Mouse (Mus musculus) layer of hippocampus, adult 8-10 months (tissue): ENCODE results near the gene Ndufab1. TPM values are rescaled to one million over a fixed set of nuclear protein-coding genes. Genes with fewer than 3 reads are reported as not detected.

ENCODE experiments used
- DNase-seq, 2 experiments: peaks; one replicate each; pipeline ENCODE4 v3.0.0; 2022; ENCODE audit warnings: low spot score in 2 of 2
- total RNA-seq, 4 experiments: library from RNA; stranded (reverse); gene quantifications; 2 replicates each; pipeline ENCODE4 v1.2.4; 2022

Gene Ndufab1
- total RNA-seq, 4 experiments from 2014 or later, result 260 to 283 (median 273) TPM

DNA sequence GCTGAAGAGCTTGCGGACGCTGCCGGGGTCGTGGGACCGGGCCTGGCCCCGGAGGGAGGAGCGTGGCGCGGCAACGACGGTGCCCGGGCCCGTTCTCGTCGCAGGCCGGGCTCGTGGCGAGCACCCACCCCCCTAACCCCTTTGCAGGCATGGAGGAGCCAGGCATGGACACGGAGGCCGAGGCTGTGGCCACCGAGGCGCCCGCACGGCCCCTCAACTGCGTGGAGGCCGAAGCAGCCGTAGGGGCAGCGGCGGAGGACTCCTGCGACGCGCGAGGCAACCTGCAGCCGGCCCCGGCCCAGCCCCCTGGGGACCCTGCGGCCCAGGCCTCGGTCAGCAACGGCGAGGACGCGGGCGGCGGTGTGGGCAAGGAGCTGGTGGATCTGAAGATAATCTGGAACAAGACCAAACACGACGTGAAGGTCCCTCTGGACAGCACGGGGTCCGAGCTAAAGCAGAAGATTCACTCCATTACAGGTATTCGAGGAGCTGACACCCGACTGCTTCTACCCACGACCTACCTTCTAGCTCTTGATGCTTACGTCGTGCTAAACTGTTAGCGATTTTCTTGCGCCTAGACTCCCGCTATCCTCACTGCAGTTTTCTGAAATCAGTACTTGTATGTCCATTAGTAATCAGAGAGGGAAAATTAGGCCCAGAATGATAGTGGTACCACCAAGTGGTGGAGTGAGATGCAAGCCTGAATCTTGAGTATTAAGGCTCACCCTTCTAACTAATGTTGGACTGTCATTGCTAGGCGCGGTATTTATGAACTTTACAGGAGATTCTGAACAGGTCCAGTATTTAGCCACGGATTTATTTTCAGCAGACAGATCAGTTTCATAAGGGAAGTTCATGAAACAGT lies 33.9 kb downstream of the Ndufab1 start:
- peak in 1 of 2 experiments; percentile 13 for DNase-seq

DNA sequence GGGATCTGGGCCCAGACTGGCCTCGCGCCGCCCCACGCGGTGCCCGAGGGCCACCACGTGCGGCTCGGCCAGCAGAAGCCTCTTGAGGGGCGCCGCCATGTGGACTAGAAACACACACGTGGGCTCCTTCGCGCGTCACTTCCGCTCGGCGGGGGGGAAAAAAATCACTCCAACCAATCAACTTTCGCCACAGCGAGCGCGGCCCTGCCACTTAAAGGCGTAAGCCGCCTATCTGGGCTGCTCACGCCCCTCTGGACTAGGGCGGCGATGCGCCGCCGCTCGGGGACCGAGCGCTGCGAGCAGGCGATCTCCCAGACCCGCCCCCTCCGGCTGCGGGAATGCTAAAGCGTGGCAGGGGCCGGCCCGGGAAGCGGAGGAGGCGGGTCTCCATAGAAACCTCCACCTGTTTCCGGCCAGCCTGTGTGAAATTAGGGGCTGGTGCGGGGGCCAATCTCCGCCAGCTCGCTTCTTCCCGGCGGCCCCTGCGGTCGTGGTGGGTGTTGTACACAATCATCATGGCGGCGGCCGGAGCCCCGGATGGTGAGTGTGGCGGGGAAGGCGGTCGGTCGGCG lies 34.7 kb downstream of the Ndufab1 start, which contains the start of the genes Ubfd1 and Ears2:
Ubfd1 (plus strand) TSS at position 231 of the 572 bp plus-strand sequence.
Ears2 (minus strand) TSS at position 319 of the 572 bp plus-strand sequence.
- peak; percentile 95 to 97 for DNase-seq

DNA sequence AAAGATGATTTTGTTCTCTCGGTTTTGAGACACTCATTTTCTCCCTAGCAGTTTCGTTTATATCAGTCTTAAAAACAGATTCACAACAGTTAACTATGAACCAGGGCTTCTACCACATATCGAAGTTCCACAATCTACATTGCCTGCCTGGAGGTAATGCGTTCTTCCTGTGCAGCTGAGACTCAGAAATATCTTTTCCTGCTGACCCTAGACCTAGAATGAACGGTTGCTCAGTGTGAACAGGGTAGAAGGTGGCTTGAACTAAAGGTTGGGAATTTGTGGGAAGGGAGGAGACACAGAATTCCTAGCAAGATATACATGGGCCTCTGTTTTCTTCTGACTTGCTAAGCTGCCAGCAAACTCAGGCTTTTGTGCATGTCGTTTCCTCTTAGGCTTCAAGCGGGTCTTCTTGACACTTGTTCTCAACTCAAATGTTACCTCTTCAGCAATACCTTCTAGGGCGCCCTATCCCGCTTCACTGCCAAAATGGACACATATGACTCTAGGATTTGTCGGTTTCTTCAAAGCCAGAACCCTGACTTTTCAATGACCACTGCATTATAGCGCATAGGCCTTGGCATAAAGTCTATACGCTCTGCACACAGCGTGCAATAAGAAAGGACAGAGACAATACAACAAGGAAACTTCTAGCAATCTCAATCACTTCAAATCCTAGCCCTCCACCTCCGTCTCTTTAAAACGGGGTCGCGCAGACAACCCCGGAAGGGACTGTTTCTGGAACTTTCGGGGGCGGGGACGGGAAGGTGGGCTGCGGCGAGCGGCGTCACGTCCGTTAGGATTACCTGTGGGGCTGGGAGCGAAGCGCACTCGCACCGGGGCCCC lies 35.4 kb downstream of the Ndufab1 start:
- no peak for DNase-seq

DNA sequence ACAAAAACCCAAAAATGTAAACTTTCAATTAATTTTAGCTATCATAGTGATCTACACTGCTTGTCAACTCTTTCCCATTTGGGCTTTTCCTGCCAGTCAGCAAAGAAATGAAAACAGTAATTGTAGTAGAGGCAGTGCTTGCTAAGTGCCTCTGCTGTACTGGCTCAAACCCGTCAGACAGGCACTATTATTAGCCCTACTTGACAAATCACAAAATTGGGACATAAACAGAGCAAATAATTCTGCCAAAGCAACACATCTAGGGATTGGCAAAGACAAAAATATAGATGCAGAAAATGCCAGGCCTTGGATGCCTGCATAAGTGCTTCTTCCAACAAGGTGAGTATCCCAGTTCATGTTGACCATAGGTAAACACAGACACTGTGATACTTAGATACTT lies 36.0 kb downstream of the Ndufab1 start:
- no peak for DNase-seq

DNA sequence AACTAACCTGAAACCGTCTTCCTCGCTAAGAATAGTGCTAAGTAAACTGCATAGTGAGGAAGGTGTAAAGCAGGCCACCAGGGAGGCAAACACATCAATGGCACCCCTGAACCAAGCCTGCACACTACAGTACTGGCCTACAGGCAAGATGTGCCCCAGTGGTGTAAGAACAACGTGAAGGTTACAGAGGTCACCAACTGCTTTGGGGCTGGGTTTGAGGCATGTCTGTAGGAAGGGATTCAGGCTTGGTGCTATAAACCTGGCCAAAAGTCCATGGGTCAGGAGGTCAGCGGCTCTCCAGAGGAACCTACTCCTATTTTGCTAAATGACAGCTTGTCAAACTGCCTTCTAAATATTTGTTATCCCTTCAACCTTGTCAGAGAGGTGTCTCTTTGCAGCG lies 45.1 kb downstream of the Ndufab1 start:
- DNase-seq, result no peak

DNA sequence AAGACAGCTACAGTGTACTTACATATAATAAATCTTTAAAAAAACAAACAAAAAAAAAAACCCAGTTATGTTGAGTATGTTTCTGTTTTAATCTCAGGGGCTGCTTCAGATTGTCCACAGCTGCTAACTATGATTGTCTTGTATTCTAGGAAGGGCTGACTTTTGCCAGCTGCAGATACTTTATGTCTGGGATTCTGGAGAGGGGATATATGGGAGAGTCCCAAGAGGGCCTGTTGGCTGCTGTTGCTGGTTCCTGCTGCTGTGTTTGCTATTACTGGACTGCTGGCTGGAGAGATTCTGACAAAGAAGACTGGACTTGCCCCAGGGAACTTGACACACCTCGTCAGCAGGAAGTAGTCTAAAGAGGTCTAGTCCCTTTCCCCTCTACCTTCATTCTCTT lies 50.9 kb downstream of the Ndufab1 start:
- no peak for DNase-seq

DNA sequence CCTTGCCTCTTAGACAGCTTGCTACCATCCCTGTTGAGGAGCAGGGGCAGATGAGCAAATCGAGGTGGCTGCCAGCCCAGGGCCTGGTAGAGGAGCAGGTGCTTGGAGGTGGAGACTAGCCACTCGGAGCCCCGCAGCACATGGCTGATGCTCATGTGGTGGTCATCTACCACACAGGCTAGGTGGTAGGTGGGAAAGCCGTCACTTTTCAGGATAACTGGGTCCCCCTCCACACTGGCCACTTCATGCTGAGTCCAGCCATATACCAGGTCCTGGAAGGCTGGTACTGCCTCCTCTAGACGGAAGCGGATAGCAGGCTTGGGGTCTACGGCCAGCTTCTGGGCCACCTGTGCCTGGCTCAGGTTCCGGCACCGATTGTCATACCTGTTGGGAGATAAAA lies 53.5 kb downstream of the Ndufab1 start:
- no peak for DNase-seq

DNA sequence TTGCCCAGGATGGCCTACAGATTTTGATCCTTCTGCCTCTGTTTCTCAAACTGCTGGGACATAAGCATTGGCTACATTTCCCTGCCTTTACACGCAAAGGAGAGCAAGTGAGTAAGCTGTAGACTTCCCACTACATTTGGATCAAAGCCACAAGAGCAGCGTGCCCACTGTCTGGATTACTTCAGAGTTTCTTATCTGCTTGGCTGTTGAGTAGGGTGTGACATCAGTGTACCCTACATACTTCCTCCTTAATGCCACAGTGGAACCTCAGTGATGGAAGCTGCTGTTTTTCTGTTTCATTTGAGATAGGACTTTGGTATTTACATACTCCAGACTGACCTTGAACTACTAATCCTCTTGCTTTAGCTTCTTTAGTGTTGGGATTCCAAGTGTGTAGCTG lies 54.9 kb downstream of the Ndufab1 start:
- no peak for DNase-seq

DNA sequence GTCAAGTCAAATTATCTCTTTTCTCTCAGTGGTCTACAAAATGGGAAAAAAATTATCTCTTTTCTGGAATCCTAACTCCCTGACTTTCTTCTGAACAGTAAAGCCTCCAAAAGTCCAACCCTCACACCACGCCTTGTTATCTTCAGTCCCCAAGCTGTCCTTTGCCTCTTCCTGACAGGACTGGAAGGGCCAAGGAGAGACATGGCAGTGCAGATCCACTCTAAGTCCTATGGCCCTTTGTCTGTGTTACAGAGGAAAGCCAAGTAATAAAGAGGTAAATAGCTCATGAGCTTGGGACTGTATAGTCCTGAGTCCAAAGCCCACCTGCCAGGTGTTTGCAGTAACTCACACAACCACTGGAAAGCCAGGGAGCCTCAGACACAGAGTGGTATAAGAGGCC lies 56.0 kb downstream of the Ndufab1 start:
- no peak for DNase-seq

DNA sequence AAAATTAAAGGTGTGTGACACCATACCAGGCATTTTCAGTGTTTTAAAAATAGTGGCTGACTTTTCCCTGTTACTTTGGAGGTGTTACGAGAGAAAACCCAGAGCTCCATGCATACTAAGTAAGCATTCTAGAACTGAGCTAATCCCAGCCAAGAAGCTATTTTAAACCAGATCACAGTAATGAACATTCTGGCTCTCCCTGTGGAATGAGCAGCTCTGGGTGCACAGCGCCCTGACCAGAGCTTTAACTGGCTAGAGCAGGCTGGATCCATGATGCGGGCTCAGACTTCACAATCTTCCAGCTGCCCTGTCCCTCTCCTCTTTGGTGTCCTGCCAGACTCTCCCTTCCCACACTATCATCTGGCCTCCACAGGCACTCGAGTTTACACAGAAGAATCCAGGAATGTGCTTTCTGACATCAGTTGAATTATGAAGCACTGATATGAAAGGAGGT lies 56.5 kb downstream of the Ndufab1 start:
- DNase-seq, result peak in 1 of 2 experiments; percentile 9

DNA sequence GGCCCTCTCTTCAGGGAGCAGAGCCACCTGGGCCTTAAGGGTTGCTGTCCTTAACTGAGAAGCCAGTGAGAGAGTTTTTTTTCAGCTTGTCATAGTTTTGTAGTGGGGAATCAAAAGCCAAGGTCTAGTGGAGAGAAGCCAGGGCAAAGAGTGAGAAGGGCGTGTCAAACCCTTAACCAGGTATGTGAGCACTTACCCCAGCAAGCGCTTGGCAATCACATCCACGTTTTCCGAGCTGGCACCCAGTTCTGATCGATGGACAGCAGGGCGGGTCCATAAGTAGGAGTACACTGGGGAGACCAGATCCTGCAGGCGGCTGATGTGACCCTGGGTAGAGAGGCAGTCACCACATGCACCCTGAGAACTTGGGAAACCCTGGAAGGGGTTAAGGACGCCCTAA lies 57.6 kb downstream of the Ndufab1 start:
- no peak for DNase-seq

Other genes starting within 250 kb of the Ndufab1 start
- gene Scnn1b, start 236.8 kb downstream of the Ndufab1 start, total RNA-seq, result not detected
- 10 to 100 TPM; 41.5 to 47.1 (median 43.7) TPM for gene Cog7, start 120.2 kb downstream of the Ndufab1 start, total RNA-seq
- 10 to 100 TPM; 30.5 to 42.7 (median 33.3) TPM for gene Gga2, start 80.7 kb downstream of the Ndufab1 start, total RNA-seq
- 10 to 100 TPM; 44.5 to 60.1 (median 52.6) TPM for gene Ubfd1, start 34.7 kb downstream of the Ndufab1 start, total RNA-seq
- 10 to 100 TPM in 2 of 4 experiments, 1 to 10 TPM in 2; 7.3 to 10.7 (median 9.3) TPM for gene Ears2, start 34.6 kb downstream of the Ndufab1 start, total RNA-seq
- gene Palb2, start 31.1 kb upstream of the Ndufab1 start, total RNA-seq, result 1 to 10 TPM; 1.7 to 2.5 (median 2.4) TPM
- 100 to 1,000 TPM in 3 of 4 experiments, 10 to 100 TPM in 1; 95.7 to 114 (median 101) TPM for gene Dctn5, start 31.2 kb upstream of the Ndufab1 start, total RNA-seq
- 1 to 10 TPM; 1.7 to 2.8 (median 2.5) TPM for gene Plk1, start 57.6 kb upstream of the Ndufab1 start, total RNA-seq
- under 1 TPM; 0.26 to 0.87 (median 0.73) TPM for gene Ern2, start 84.3 kb upstream of the Ndufab1 start, total RNA-seq
- 1 to 10 TPM; 2.5 to 3.4 (median 2.9) TPM for gene Chp2, start 117.6 kb upstream of the Ndufab1 start, total RNA-seq
- gene Prkcb, start 186.9 kb upstream of the Ndufab1 start, total RNA-seq, result 100 to 1,000 TPM; 650 to 790 (median 729) TPM